Mouse (Mus musculus) stomach, embryonic 14.5 days (tissue): ENCODE results near the gene Dcaf5. TPM values are rescaled to one million over a fixed set of nuclear protein-coding genes. Genes with fewer than 3 reads are reported as not detected.

ENCODE experiments used
- ATAC-seq: fragments of 200-750 bp; cut with Nextera tagmentation; 2 replicates; pipeline ENCODE4 v1.8.0; 2017; ENCODE audit warnings: low read depth, moderate TSS enrichment; ENCODE audit not compliant: insufficient number of reproducible peaks, insufficient read depth, low FRiP score
- H3K27ac ChIP-seq: fragments of 300-500 bp; sonication (generic); 2 replicates; pipeline ENCODE4 v1.5.1; 2014; ENCODE audit warnings: mild to moderate bottlenecking, low read length, moderate library complexity, mixed read lengths
- H3K27me3 ChIP-seq: fragments of 300-500 bp; sonication (generic); 2 replicates; pipeline ENCODE4 v1.6.1; 2014; ENCODE audit warnings: low read length, control low read depth, mixed read lengths; ENCODE audit not compliant: control insufficient read depth, insufficient read depth
- H3K36me3 ChIP-seq: fragments of 300-500 bp; sonication (generic); 2 replicates; pipeline ENCODE4 v1.6.1; 2014; ENCODE audit warnings: mild to moderate bottlenecking, control low read depth, low read length, moderate library complexity, mixed read lengths; ENCODE audit not compliant: control insufficient read depth, insufficient read depth
- H3K4me1 ChIP-seq: fragments of 300-500 bp; sonication (generic); 2 replicates; pipeline ENCODE4 v1.6.1; 2014; ENCODE audit warnings: low read length, control low read depth, mixed read lengths; ENCODE audit not compliant: control insufficient read depth, insufficient read depth
- H3K4me2 ChIP-seq: fragments of 300-500 bp; sonication (generic); replicated peaks from 2 replicates; pipeline ENCODE4 v1.6.1; 2014; ENCODE audit warnings: low read depth, low read length, control low read depth
- H3K4me3 ChIP-seq: fragments of 300-500 bp; sonication (generic); 2 replicates; pipeline ENCODE4 v1.5.1; 2014; ENCODE audit warnings: low read depth, low read length, control low read depth
- H3K9ac ChIP-seq: fragments of 300-500 bp; sonication (generic); replicated peaks from 2 replicates; pipeline ENCODE4 v1.6.1; 2014; ENCODE audit warnings: low read depth, mild to moderate bottlenecking, control low read depth, low read length, moderate library complexity, mixed read lengths
- H3K9me3 ChIP-seq: fragments of 300-500 bp; sonication (generic); 2 replicates; pipeline ENCODE4 v1.6.1; 2016; ENCODE audit warnings: low read depth, low read length, control low read depth; ENCODE audit not compliant: control insufficient read depth
- WGBS: fragments of 180-500 bp; shearing (Covaris S2); extraction: QIAGEN DNeasy Blood & Tissue Kit; methylation state at CpG from one replicate; pipeline ENCODE4 v1.1.7; 2014; 5-methylcytosine and 5-hydroxymethylcytosine counted together
- polyA plus RNA-seq: library from polyadenylated mRNA; unstranded; fragments of >200 nt; fragmentation: Nextera tagmentation; extraction: Ambion mirVana; gene quantifications from 2 replicates; pipeline ENCODE4 v1.2.1, GENCODE M21; 2014

Gene Dcaf5
- polyA plus RNA-seq, 1 experiment from 2014 or later = 11.9 TPM

DNA sequence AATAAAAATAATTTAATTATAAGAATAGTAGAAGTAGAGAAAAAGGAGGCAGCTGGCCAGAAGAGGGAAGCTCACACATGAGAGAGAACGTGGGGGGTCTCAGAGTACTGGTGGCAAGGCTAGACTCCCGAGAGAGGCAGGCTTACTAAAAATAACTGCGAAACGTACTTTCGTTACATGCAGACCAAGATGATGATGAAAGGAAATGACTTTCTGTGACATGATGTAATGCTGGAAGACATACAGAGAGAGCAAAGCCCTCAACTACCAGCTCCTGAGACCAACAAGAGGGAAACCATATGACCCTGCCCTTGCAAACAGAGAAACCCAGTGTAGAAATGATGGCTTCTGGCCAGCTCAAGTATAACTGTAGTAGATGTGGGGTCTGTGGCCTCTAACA is 76.1 kb downstream of the Dcaf5 start:
- ATAC-seq = no peak
- Histone ChIP-seq H3K4me1 (peaks cover 4% of the 10 kb centered on the region), H3K4me3 (no peak overlapping the region), H3K9me3 (no peaks in the 10 kb centered on the region), H3K36me3 (peaks cover 6% of the 10 kb centered on the region; the same call in 1 of the 2 replicates), H3K9ac (no peak overlapping the region), H3K27me3 (no peaks in the 10 kb centered on the region), H3K27ac (no peak overlapping the region), H3K4me2 (no peak overlapping the region)
- WGBS = 53% methylated on average over 5 of the region's 5 CpGs

DNA sequence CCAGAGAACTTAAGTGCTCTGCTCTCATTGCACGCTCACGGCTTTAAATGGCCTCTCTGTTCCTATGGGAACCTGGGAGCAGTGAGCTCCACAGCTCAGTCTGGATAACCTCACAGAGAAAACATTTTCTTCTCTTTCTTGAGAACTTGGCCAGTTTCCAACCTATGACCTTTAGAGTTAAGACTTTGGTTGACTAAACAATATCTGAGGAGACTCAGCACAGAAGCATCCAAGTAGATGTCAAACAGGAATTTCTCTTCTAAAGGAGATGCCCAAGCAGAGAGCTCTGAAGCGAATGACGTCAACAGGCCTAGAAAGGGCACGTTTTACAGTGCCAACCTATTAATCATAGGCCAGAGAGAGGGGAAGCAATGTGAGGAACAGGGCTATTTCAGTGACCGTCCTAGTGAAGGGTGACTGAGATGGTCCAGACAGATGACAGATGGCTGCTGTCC is 91.6 kb downstream of the Dcaf5 start:
- Histone ChIP-seq H3K27me3 (no peaks in the 10 kb centered on the region), H3K27ac (peak overlapping the region; percentile 59; the same call in 1 of the 2 replicates), H3K4me2 (no peak overlapping the region), H3K9me3 (no peaks in the 10 kb centered on the region), H3K9ac (no peak overlapping the region), H3K4me1 (peaks cover 15% of the 10 kb centered on the region), H3K36me3 (peaks cover 13% of the 10 kb centered on the region), H3K4me3 (no peak overlapping the region)
- ATAC-seq = peak; percentile 71; the same call in 1 of the 2 replicates
- WGBS = 28% methylated on average over 6 of the region's 6 CpGs

DNA sequence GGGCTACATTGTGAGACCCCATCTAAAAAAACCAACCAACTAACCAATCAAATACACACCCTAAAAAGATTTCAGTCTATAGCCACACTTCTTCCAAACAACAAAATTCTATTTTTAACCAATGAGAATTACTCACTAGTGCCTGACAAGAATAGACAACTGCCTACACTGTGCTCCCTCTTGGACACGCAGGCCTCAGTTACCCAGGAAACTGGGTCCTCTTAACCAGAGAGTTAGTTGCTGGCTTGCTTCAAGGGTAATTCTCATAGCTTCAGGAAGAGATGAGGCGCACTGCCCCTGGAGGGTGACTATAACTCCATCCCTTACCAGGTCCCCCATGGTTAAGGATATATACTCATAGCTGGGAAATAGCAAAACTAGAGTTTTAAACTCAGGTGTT is 95.5 kb downstream of the Dcaf5 start:
- ATAC-seq = no peak
- Histone ChIP-seq H3K27me3 (no peaks in the 10 kb centered on the region), H3K27ac (no peak overlapping the region), H3K36me3 (peaks cover 28% of the 10 kb centered on the region), H3K4me2 (no peak overlapping the region), H3K4me1 (peaks cover 15% of the 10 kb centered on the region), H3K9me3 (no peaks in the 10 kb centered on the region), H3K4me3 (no peak overlapping the region), H3K9ac (no peak overlapping the region)
- 84% methylated on average over 2 of the region's 2 CpGs for WGBS

DNA sequence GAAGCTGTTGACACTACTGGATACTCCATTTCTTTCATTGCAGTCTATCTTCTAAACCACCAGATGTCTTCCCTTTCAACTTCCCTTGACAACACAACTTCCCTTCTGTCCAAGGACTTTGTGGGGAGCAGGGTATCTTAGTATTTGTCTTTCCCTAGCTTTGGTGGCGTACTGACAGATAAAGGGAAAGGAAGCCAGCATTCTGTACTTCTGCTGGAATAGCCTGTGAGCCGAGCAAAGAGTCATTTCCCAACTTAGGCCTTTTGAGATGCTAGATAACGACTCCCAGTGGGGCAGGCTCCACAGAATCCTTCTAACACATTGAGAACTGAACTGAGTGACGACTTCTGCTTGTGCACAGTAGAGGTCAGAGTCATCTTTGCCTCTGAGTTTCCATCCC is 102.2 kb downstream of the Dcaf5 start:
- WGBS = 73% methylated on average over 4 of the region's 4 CpGs

DNA sequence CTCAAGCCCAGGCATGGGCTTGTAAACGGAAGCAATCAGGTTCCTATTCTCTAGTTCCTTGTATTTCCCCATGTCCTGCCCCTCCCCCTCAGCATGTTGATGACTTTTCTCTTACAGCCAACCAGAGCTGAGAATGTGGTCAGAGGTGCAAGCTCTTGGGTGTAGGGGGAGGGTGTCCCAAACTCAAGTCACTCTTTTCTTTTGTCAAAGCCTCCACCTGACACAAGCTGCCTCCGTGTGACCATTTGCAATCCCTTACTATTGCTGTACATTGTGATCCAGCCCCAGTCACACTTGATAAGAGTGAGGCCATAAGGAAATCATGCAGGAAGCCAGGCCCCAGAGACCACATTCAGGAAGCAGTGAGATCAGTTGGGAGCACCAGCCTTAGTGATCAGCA is 104.8 kb downstream of the Dcaf5 start:
- Histone ChIP-seq H3K36me3 (peaks cover 5% of the 10 kb centered on the region; the same call in 1 of the 2 replicates), H3K27me3 (no peaks in the 10 kb centered on the region), H3K27ac (no peak overlapping the region; the same call in 1 of the 2 replicates), H3K9ac (no peak overlapping the region), H3K4me3 (no peak overlapping the region), H3K4me1 (0 out of 2 replicates have a peak, but pooled peaks cover 4% of the 10 kb centered on the region), H3K9me3 (no peaks in the 10 kb centered on the region), H3K4me2 (no peak overlapping the region)
- no peak for ATAC-seq
- 32% methylated on average over 2 of the region's 2 CpGs for WGBS

More for the DNA sequence above, 102.2 kb downstream of the Dcaf5 start:
- H3K27me3 ChIP-seq = no peaks in the 10 kb centered on the region
- H3K9me3 ChIP-seq = no peaks in the 10 kb centered on the region
- H3K27ac ChIP-seq = no peak overlapping the region
- H3K4me3 ChIP-seq = no peak overlapping the region
- ATAC-seq = no peak
- 0 out of 2 replicates have a peak, but pooled peaks cover 4% of the 10 kb centered on the region for H3K4me1 ChIP-seq
- no peak overlapping the region for H3K9ac ChIP-seq
- H3K4me2 ChIP-seq = no peak overlapping the region
- H3K36me3 ChIP-seq = peaks cover 24% of the 10 kb centered on the region

DNA sequence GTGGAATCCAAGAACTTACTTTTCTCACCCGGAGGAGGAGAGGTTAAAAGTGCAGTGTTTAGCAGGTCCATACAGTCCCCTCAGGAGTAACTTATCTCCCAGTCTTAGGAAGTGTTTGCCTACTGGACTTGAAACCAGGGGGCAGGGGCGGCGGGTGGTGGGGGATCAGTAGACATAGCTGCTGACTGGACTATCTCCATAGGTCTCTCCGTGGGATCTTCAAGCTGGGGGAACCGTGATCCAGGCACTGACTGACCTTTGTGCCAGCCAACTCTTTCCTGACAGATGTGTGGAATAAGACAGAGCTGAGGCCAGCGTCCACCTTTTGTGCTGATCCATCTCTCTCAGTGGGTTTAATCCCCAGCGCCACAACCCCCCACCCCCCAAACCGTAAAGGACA is 105.6 kb downstream of the Dcaf5 start:
- no peak for ATAC-seq
- no peak overlapping the region for H3K4me3 ChIP-seq
- 78% methylated on average over 8 of the region's 8 CpGs for WGBS
- 0 out of 2 replicates have a peak, but pooled peaks cover 4% of the 10 kb centered on the region for H3K4me1 ChIP-seq
- peaks cover 5% of the 10 kb centered on the region; the same call in 1 of the 2 replicates for H3K36me3 ChIP-seq
- H3K9ac ChIP-seq = no peak overlapping the region
- H3K27me3 ChIP-seq = no peaks in the 10 kb centered on the region
- H3K9me3 ChIP-seq = no peaks in the 10 kb centered on the region
- no peak overlapping the region for H3K27ac ChIP-seq
- H3K4me2 ChIP-seq = no peak overlapping the region

DNA sequence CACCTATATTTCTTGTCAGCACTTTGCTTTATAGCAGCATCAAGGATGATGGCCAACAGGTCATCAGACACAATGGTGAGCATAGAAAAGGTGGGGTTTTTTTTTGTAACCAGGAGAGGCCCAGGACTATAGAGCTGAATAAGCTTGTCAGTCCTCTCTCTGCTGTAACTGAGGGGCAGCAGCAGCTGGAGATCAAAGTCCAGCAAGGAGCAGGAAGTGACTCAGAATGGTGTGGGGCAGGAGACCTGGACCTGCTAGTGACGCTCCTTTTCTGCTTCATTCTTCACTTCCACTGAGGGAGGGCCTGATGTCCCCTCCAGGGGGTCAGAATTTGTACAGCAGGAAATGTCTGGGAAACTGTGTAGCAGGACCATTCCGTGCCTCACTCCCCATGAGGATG is 106.8 kb downstream of the Dcaf5 start:
- no peak overlapping the region for H3K4me3 ChIP-seq
- H3K36me3 ChIP-seq = no peaks in the 10 kb centered on the region
- no peaks in the 10 kb centered on the region for H3K27me3 ChIP-seq
- H3K4me1 ChIP-seq = 0 out of 2 replicates have a peak, but pooled peaks cover 4% of the 10 kb centered on the region
- H3K9ac ChIP-seq = no peak overlapping the region
- H3K9me3 ChIP-seq = no peaks in the 10 kb centered on the region
- 42% methylated on average over 2 of the region's 2 CpGs for WGBS
- peak; percentile 68 for ATAC-seq
- no peak overlapping the region for H3K4me2 ChIP-seq
- H3K27ac ChIP-seq = no peak overlapping the region

DNA sequence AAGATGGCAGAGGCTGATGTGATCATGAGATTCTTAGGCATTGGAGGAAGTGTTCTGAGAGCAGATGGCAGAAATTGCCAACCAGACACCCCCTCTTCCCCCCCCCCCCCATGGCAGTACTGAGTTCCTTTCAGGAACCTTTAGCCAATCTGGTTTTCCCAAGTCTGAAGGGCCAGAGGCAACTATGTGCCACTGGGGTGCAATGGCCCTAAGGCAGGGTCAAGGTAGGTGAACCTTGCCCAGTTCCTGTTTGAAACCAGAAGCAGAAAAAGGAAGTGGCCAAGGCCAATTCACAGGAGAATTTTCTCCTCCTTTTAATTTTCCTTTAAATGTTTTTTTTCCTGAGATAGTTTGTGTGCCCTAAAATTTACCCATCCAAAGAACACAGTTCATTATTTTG is 110.4 kb downstream of the Dcaf5 start:
- no peak for ATAC-seq
- H3K4me3 ChIP-seq = no peak overlapping the region
- no peak overlapping the region for H3K4me2 ChIP-seq
- no peak overlapping the region; the same call in 1 of the 2 replicates for H3K27ac ChIP-seq
- H3K9ac ChIP-seq = no peak overlapping the region
- no peaks in the 10 kb centered on the region for H3K27me3 ChIP-seq
- no peaks in the 10 kb centered on the region for H3K9me3 ChIP-seq
- 0 out of 2 replicates have a peak, but pooled peaks cover 4% of the 10 kb centered on the region for H3K4me1 ChIP-seq
- H3K36me3 ChIP-seq = no peaks in the 10 kb centered on the region

DNA sequence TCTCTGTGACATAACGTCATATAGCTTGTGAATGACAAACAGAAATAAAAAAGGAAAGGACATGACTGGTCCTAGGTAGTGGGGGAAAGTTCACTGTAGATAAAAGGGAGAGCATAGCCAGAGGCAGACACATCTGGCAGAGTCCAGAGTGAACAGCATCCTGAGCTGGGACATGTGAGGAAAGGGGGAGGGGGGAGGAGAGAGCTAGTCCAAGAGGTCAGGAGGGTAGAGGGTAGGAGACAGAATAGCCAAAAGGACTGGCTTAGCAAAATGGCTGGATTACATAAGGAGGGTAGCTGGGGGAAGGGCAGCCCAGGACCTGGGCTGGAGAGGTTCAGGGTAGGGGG is 111.6 kb downstream of the Dcaf5 start:
- Histone ChIP-seq H3K36me3 (no peaks in the 10 kb centered on the region), H3K9me3 (no peaks in the 10 kb centered on the region), H3K27ac (no peak overlapping the region), H3K4me3 (no peak overlapping the region), H3K4me2 (no peak overlapping the region), H3K27me3 (no peaks in the 10 kb centered on the region), H3K4me1 (0 out of 2 replicates have a peak, but pooled peaks cover 4% of the 10 kb centered on the region), H3K9ac (no peak overlapping the region)
- peak; percentile 20; the same call in 1 of the 2 replicates for ATAC-seq
- WGBS = 39% methylated on average over 1 of the region's 1 CpGs
